Mouse (Mus musculus) hindbrain, embryonic 15.5 days (tissue): Measurements from ENCODE around the gene Cep128. TPM values are rescaled to one million over a fixed set of nuclear protein-coding genes. Genes with fewer than 3 reads are reported as not detected.

Experiments
- ATAC-seq: fragments of 200-750 bp; cut with Nextera tagmentation; 2 replicates; pipeline ENCODE4 v1.8.0; 2017; ENCODE audit warnings: low read depth, moderate number of reproducible peaks, moderate TSS enrichment; ENCODE audit not compliant: low FRiP score
- H3K27ac ChIP-seq: fragments of 300-500 bp; sonication (generic); replicated peaks from 2 replicates; pipeline ENCODE4 v1.5.1; 2015; ENCODE audit warnings: mild to moderate bottlenecking, inconsistent platforms
- H3K27me3 ChIP-seq: fragments of 300-500 bp; sonication (generic); 2 replicates; pipeline ENCODE4 v1.6.1; 2015; ENCODE audit warnings: control low read depth, inconsistent platforms
- H3K36me3 ChIP-seq: fragments of 300-500 bp; sonication (generic); 2 replicates; pipeline ENCODE4 v1.6.1; 2015; ENCODE audit warnings: control low read depth, inconsistent platforms
- H3K4me1 ChIP-seq: fragments of 300-500 bp; sonication (generic); replicated peaks from 2 replicates; pipeline ENCODE4 v1.6.1; 2015; ENCODE audit warnings: control low read depth, inconsistent platforms
- H3K4me2 ChIP-seq: fragments of 300-500 bp; sonication (generic); 2 replicates; pipeline ENCODE4 v1.6.1; 2015; ENCODE audit warnings: moderate library complexity, mild to moderate bottlenecking, inconsistent platforms
- H3K4me3 ChIP-seq: fragments of 300-500 bp; sonication (generic); 2 replicates; pipeline ENCODE4 v1.5.1; 2015; ENCODE audit warnings: mild to moderate bottlenecking, inconsistent platforms
- H3K9ac ChIP-seq: fragments of 300-500 bp; sonication (generic); 2 replicates; pipeline ENCODE4 v1.6.1; 2015; ENCODE audit warnings: inconsistent platforms
- H3K9me3 ChIP-seq: fragments of 300-500 bp; sonication (generic); 2 replicates; pipeline ENCODE4 v1.6.1; 2016; ENCODE audit warnings: control low read depth, inconsistent platforms
- WGBS: fragments of 180-500 bp; shearing (Covaris S2); methylation state at CpG from one replicate; pipeline ENCODE4 v1.1.7; 2015; 5-methylcytosine and 5-hydroxymethylcytosine counted together
- polyA plus RNA-seq: library from polyadenylated mRNA; unstranded; fragments of >200 nt; fragmentation: Nextera tagmentation; extraction: Ambion mirVana; gene quantifications from 2 replicates; pipeline ENCODE4 v1.2.1, GENCODE M21; 2015

The Cep128 gene
- polyA plus RNA-seq, 1 experiment from 2014 or later, result 3.6 TPM

DNA sequence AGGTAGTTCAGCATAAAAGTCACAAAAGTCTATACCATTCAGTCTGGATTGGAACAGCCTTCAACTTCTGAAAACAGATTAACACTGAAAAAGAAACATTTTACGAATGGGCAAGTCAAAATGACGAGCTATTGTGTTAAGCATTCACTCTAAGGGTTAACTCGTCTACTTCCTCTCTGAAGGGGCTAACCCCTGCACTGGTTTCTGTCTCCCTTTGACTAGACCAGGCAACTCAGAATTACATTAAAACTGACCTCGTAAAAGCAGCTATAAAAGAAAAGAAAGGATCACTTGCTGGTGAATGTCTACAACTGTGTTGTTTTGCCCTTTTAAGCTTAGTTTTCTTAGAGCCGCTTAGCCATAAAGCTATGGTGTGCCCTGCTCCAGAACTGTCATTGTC is 79.2 kb downstream of the Cep128 start:
- 77% methylated on average over 5 of the region's 5 CpGs for WGBS
- ATAC-seq, result no peak
- Histone ChIP-seq H3K9me3 (no peaks in the 10 kb centered on the region), H3K9ac (no peak overlapping the region), H3K4me3 (no peak overlapping the region), H3K36me3 (no peaks in the 10 kb centered on the region), H3K4me2 (no peak overlapping the region), H3K4me1 (no peaks in the 10 kb centered on the region), H3K27me3 (no peaks in the 10 kb centered on the region), H3K27ac (no peak overlapping the region)

DNA sequence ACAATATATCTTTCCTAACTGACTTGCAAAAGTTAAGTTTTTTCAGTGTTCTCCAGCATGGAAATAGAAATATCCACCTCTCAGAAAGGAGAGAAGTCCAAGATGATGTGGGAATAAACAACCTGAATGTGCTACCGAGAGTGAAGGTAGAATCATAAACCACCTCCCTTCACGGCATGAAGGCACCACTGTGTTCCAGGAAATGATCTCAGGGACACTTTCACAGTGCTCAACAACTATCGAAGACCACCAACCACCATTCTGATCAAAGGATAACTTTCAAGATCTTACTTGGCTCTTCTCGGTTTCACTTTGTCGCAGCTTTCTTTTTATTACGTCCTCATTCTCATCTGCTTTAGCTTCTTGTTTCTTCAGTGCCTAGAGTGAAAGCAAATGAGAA is 85.5 kb downstream of the Cep128 start:
- Histone ChIP-seq H3K27ac (no peak overlapping the region), H3K9ac (no peak overlapping the region), H3K4me3 (no peak overlapping the region), H3K9me3 (no peaks in the 10 kb centered on the region), H3K4me2 (no peak overlapping the region), H3K36me3 (no peaks in the 10 kb centered on the region), H3K4me1 (no peaks in the 10 kb centered on the region), H3K27me3 (no peaks in the 10 kb centered on the region)
- ATAC-seq, result no peak
- 96% methylated on average over 6 of the region's 6 CpGs for WGBS

DNA sequence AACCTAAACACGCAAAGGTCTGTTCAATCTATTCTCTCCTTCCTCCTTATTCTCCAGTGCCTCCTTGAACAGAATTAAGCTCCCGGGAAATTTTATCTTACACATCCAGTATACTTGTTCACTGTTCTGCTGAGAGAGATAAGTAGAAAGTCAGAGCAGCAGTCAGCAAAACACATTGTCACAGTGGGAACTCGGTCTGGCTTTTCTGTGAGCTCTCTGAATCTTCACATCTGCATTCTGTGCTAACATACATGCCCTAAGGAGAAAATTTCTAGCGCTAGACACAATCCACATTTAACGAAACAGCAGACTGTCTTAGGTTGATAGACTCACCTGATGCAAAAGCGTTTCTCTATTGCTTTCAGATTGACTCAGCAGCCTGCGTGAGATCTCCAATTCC is 88.3 kb downstream of the Cep128 start:
- ATAC-seq, result no peak
- H3K27me3 ChIP-seq, result no peaks in the 10 kb centered on the region
- H3K36me3 ChIP-seq, result no peaks in the 10 kb centered on the region
- 0 out of 2 replicates have a peak overlapping the region, but pooled peaks have one; percentile 0 for H3K27ac ChIP-seq
- no peak overlapping the region for H3K9ac ChIP-seq
- no peak overlapping the region for H3K4me3 ChIP-seq
- 55% methylated on average over 7 of the region's 7 CpGs for WGBS
- H3K4me2 ChIP-seq, result no peak overlapping the region
- no peaks in the 10 kb centered on the region for H3K9me3 ChIP-seq
- H3K4me1 ChIP-seq, result no peaks in the 10 kb centered on the region

DNA sequence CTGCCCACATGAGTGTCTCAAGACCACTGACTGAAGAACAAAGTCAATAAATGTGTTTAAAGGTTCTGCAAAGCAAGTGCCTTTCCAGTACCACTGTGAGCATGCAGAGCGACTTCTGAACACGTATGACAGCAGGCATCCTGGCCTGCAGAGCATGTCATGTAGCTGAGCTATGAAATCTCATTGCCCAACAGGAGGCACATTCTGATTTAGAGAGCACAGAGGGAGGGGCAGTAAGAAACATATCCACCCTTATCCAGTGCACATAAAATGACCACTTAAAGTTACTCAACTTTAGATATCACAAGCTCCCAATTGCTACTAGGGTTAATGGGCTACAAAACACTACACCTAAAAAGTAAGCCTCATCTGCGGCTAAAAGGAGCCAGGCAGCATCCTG is 88.8 kb downstream of the Cep128 start:
- Histone ChIP-seq H3K27me3 (no peaks in the 10 kb centered on the region), H3K9ac (no peak overlapping the region), H3K27ac (0 out of 2 replicates have a peak overlapping the region, but pooled peaks have one; percentile 0), H3K4me2 (no peak overlapping the region), H3K4me3 (no peak overlapping the region), H3K9me3 (no peaks in the 10 kb centered on the region), H3K4me1 (no peaks in the 10 kb centered on the region), H3K36me3 (no peaks in the 10 kb centered on the region)
- WGBS, result 78% methylated on average over 3 of the region's 3 CpGs
- no peak for ATAC-seq

- 91% methylated on average over 2 of the region's 2 CpGs for WGBS
- Histone ChIP-seq H3K9me3 (no peaks in the 10 kb centered on the region), H3K27me3 (no peaks in the 10 kb centered on the region), H3K4me3 (no peak overlapping the region), H3K4me2 (no peak overlapping the region), H3K36me3 (no peaks in the 10 kb centered on the region), H3K27ac (no peak overlapping the region), H3K4me1 (no peaks in the 10 kb centered on the region), H3K9ac (no peak overlapping the region)
- ATAC-seq, result no peak
These were observed 110.3 kb downstream of the Cep128 start for GRCm38 (mm10) chr12:91273936-91274335.

DNA sequence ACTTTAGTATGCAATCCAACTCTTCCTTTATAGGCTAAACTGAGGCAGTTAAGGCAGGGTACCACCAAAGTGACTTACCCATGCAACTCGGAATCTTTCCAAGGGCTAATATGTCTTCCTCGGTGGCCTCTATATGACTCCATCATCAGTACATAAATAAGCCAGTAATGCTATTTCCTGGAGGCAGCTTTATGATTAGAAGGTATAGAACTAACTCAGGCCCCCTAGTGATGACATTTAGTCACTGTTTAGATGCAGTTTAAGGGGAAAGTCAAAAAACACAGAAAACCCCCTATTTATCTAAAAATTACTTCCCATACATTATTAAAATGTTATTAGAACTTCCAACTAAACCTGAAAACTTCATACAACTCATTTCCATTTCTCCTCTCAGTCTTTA is 114.6 kb downstream of the Cep128 start:
- WGBS, result 90% methylated on average over 2 of the region's 2 CpGs
- H3K9ac ChIP-seq, result no peak overlapping the region
- H3K4me1 ChIP-seq, result peaks cover 10% of the 10 kb centered on the region
- ATAC-seq, result no peak
- no peak overlapping the region for H3K27ac ChIP-seq
- no peaks in the 10 kb centered on the region for H3K36me3 ChIP-seq
- no peak overlapping the region for H3K4me2 ChIP-seq
- no peak overlapping the region for H3K4me3 ChIP-seq
- H3K9me3 ChIP-seq, result no peaks in the 10 kb centered on the region
- H3K27me3 ChIP-seq, result no peaks in the 10 kb centered on the region

- Histone ChIP-seq H3K27ac (no peak overlapping the region), H3K4me2 (no peak overlapping the region), H3K27me3 (no peaks in the 10 kb centered on the region), H3K4me3 (no peak overlapping the region), H3K9ac (no peak overlapping the region), H3K36me3 (no peaks in the 10 kb centered on the region), H3K4me1 (peaks cover 10% of the 10 kb centered on the region), H3K9me3 (no peaks in the 10 kb centered on the region)
- ATAC-seq, result no peak
- WGBS, result 92% methylated on average over 3 of the region's 3 CpGs
These were observed 115.2 kb downstream of the Cep128 start for GRCm38 (mm10) chr12:91268974-91269373.

- whole genome bisulfite sequencing, result 66% methylated on average over 2 of the region's 2 CpGs
- no peaks in the 10 kb centered on the region for H3K36me3 ChIP-seq
- no peak overlapping the region for H3K27ac ChIP-seq
These were observed 118.2 kb downstream of the Cep128 start for GRCm38 (mm10) chr12:91266014-91266413.

DNA sequence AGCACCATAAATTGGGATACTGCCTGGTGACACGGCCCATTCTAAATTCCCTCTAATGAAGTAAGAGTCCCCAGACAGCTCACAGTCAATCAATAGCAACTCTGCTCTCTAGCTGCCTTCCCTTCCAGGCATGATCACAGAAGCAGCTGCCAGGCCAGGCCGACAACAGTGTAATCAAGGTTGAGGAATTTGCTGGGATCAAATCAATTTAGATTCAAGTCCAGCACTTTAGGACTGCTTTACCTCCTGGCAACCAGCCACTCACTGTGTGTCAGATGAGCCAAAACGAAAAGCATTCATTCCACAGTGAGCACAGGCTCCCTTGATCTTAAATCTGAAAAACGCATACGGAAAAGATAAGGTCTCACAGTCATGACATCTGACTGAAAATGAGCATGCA is 118.7 kb downstream of the Cep128 start:
- ATAC-seq, result peak; percentile 65; the same call in 1 of the 2 replicates
- Histone ChIP-seq H3K4me2 (no peak overlapping the region), H3K4me1 (peaks cover 10% of the 10 kb centered on the region), H3K9ac (no peak overlapping the region), H3K36me3 (no peaks in the 10 kb centered on the region), H3K9me3 (no peaks in the 10 kb centered on the region), H3K27me3 (no peaks in the 10 kb centered on the region), H3K4me3 (no peak overlapping the region), H3K27ac (no peak overlapping the region)
- WGBS, result 19% methylated on average over 5 of the region's 5 CpGs

More at GRCm38 (mm10) chr12:91266014-91266413, 118.2 kb downstream of the Cep128 start:
- H3K27me3 ChIP-seq, result no peaks in the 10 kb centered on the region
- H3K4me2 ChIP-seq, result no peak overlapping the region
- no peak overlapping the region for H3K4me3 ChIP-seq
- peaks cover 10% of the 10 kb centered on the region for H3K4me1 ChIP-seq
- H3K9ac ChIP-seq, result no peak overlapping the region
- ATAC-seq, result no peak
- H3K9me3 ChIP-seq, result no peaks in the 10 kb centered on the region

DNA sequence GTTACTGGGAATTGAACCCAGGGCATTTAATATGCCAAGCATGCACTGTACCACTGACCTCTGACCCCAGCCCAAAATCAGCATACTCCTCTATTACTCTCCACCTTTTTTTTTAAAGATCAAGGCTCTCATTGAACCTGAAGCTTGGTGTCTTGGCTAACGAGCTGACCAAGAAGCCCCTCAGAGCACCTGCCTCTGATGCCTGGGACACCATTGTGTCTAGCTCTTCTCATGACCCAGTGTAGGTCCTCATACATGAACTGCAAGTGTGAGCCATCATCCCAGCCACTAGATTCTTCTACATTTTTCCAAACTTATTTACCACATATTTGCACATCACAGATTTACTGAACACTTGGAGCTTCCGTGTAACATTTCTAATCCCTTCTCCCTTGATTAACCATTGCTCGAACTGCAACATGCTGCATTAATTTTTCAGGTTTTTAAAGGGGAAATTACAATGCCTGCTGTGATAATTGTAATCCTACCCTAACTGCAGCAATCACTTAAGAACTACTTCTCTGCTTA is 119.3 kb downstream of the Cep128 start:
- Histone ChIP-seq H3K4me3 (no peak overlapping the region), H3K4me1 (peaks cover 10% of the 10 kb centered on the region), H3K27me3 (no peaks in the 10 kb centered on the region), H3K9ac (no peak overlapping the region), H3K4me2 (no peak overlapping the region), H3K9me3 (no peaks in the 10 kb centered on the region), H3K27ac (no peak overlapping the region), H3K36me3 (no peaks in the 10 kb centered on the region)
- ATAC-seq, result no peak
- WGBS, result 59% methylated on average over 3 of the region's 3 CpGs

DNA sequence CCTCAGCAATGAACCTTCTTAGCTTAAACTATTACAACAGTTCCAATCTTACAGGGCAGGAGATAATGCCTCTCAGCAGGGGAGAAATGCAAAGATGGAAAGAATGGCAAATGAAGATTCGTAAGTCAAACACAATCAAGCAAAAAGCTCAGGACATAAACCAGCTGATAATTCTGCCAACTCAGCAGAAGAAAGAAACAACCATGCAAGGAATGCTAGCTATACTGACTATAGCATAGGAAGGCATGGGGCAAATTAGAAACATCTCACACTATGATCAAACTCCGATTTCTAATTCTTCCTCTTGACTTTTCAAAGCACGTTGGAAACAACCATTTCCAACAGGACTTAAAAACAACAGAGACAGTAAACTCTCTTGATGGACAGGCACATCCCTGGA is 120.5 kb downstream of the Cep128 start:
- Histone ChIP-seq H3K27me3 (no peaks in the 10 kb centered on the region), H3K36me3 (no peaks in the 10 kb centered on the region), H3K9ac (no peak overlapping the region), H3K4me1 (peaks cover 10% of the 10 kb centered on the region), H3K9me3 (no peaks in the 10 kb centered on the region), H3K27ac (no peak overlapping the region), H3K4me2 (no peak overlapping the region), H3K4me3 (no peak overlapping the region)
- 67% methylated on average over 3 of the region's 3 CpGs for WGBS
- no peak for ATAC-seq

DNA sequence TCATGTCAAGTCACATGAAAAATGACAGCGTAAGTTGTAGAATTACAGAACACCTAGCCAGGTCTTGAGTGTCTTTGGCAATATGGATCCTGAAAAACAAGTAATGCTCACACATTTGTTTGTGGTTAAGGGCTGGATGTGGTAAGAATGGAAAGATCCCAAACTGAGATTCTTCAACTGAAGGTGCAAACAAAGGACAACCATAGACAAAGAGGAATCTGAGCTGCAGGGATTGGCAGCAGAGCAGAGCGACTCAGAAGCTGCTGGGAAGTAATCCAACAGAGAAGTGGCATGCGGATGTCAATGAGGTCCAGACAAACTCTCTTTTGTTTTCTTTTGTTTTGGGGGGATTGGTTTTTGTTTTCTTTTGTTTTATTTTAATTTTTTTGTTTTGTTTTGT is 121.4 kb downstream of the Cep128 start:
- no peaks in the 10 kb centered on the region for H3K9me3 ChIP-seq
- H3K9ac ChIP-seq, result no peak overlapping the region
- ATAC-seq, result no peak
- WGBS, result 66% methylated on average over 3 of the region's 3 CpGs
- no peaks in the 10 kb centered on the region for H3K36me3 ChIP-seq
- H3K4me1 ChIP-seq, result peaks cover 10% of the 10 kb centered on the region
- H3K27ac ChIP-seq, result no peak overlapping the region
- no peaks in the 10 kb centered on the region for H3K27me3 ChIP-seq
- H3K4me2 ChIP-seq, result no peak overlapping the region
- no peak overlapping the region for H3K4me3 ChIP-seq

GRCm38 (mm10) chr12:91256334-91256733 is 127.9 kb downstream of the Cep128 start:
- no peak for ATAC-seq
- Histone ChIP-seq H3K4me3 (no peak overlapping the region), H3K27me3 (no peaks in the 10 kb centered on the region), H3K9ac (no peak overlapping the region), H3K36me3 (no peaks in the 10 kb centered on the region), H3K9me3 (no peaks in the 10 kb centered on the region), H3K4me2 (no peak overlapping the region), H3K27ac (no peak overlapping the region), H3K4me1 (no peaks in the 10 kb centered on the region)
- WGBS, result 91% methylated on average over 7 of the region's 7 CpGs
